Mouse (Mus musculus) stomach, postnatal 0 days (tissue): ENCODE results near the gene Scp2.

Experiments used
- CTCF ChIP-seq: IDR thresholded peaks from 2 replicates; pipeline ENCODE4 v1.5.1; 2016; ENCODE audit warnings: antibody characterized with exemption, low read depth, mild to moderate bottlenecking, moderate library complexity
- EP300 ChIP-seq: optimal IDR thresholded peaks from 2 replicates; pipeline ENCODE3; 2016; ENCODE audit warnings: antibody characterized with exemption

- TF ChIP-seq CTCF (no peak), EP300 (no peak)
These were observed 93.0 kb downstream of the Scp2 start for GRCm38 (mm10) chr4:108051687-108052274.
